Mouse (Mus musculus) kidney, adult 2 months (tissue): Measurements from ENCODE around the gene Mgat1.

Source experiments
- CTCF ChIP-seq: fragments of 200-500 bp; conservative IDR thresholded peaks from 2 replicates; pipeline ENCODE4 v1.5.1; 2011; ENCODE audit warnings: low read depth, mild to moderate bottlenecking, control low read depth, low read length, moderate library complexity, mixed read lengths; ENCODE audit not compliant: insufficient read depth, insufficient read length
- POLR2A ChIP-seq: fragments of 200-500 bp; IDR thresholded peaks from one replicate; pipeline ENCODE4 v1.6.1; 2011; ENCODE audit warnings: low read depth, low read length, control low read depth

- TF ChIP-seq POLR2A, result peak; percentile 86
- peak; percentile 26; the same call in 1 of the 2 replicates for TF ChIP-seq CTCF
Measured at GRCm38 (mm10) chr11:49250422-49251379, 6.7 kb downstream of the Mgat1 start.
